Mouse (Mus musculus) stomach, embryonic 15.5 days (tissue): ENCODE results near the gene Emcn. TPM values are rescaled to one million over a fixed set of nuclear protein-coding genes. Genes with fewer than 3 reads are reported as not detected.

Experiments used
- ATAC-seq: fragments of 200-750 bp; cut with Nextera tagmentation; 2 replicates; pipeline ENCODE4 v1.8.0; 2017; ENCODE audit warnings: low read depth, moderate number of reproducible peaks, moderate TSS enrichment; ENCODE audit not compliant: insufficient read depth, low FRiP score
- H3K27ac ChIP-seq: fragments of 300-500 bp; sonication (generic); 2 replicates; pipeline ENCODE4 v1.5.1; 2015; ENCODE audit warnings: mild to moderate bottlenecking, inconsistent platforms
- H3K27me3 ChIP-seq: fragments of 300-500 bp; sonication (generic); replicated peaks from 2 replicates; pipeline ENCODE4 v1.6.1; 2015; ENCODE audit warnings: inconsistent platforms
- H3K36me3 ChIP-seq: fragments of 300-500 bp; sonication (generic); 2 replicates; pipeline ENCODE4 v1.6.1; 2015; ENCODE audit warnings: inconsistent platforms
- H3K4me1 ChIP-seq: fragments of 300-500 bp; sonication (generic); 2 replicates; pipeline ENCODE4 v1.6.1; 2015; ENCODE audit warnings: inconsistent platforms
- H3K4me2 ChIP-seq: fragments of 300-500 bp; sonication (generic); 2 replicates; pipeline ENCODE4 v1.6.1; 2015; ENCODE audit warnings: mild to moderate bottlenecking, inconsistent platforms
- H3K4me3 ChIP-seq: fragments of 300-500 bp; sonication (generic); replicated peaks from 2 replicates; pipeline ENCODE4 v1.5.1; 2015; ENCODE audit warnings: inconsistent platforms
- H3K9ac ChIP-seq: fragments of 300-500 bp; sonication (generic); 2 replicates; pipeline ENCODE4 v1.6.1; 2015; ENCODE audit warnings: inconsistent platforms
- H3K9me3 ChIP-seq: fragments of 300-500 bp; sonication (generic); 2 replicates; pipeline ENCODE4 v1.6.1; 2016; ENCODE audit warnings: inconsistent platforms
- WGBS: fragments of 180-500 bp; shearing (Covaris S2); methylation state at CpG from one replicate; pipeline ENCODE4 v1.1.7; 2015; 5-methylcytosine and 5-hydroxymethylcytosine counted together
- polyA plus RNA-seq: library from polyadenylated mRNA; unstranded; fragments of >200 nt; fragmentation: Nextera tagmentation; extraction: Ambion mirVana; gene quantifications from 2 replicates; pipeline ENCODE4 v1.2.1, GENCODE M21; 2015

The Emcn gene
- polyA plus RNA-seq, 1 experiment from 2014 or later, result 21.6 TPM

- Histone ChIP-seq H3K27ac (no peak overlapping the region), H3K27me3 (no peaks in the 10 kb centered on the region), H3K4me3 (no peak overlapping the region), H3K4me1 (no peaks in the 10 kb centered on the region), H3K9ac (no peak overlapping the region), H3K4me2 (no peak overlapping the region), H3K9me3 (no peaks in the 10 kb centered on the region), H3K36me3 (no peaks in the 10 kb centered on the region)
- WGBS, result 52% methylated on average over 4 of the region's 4 CpGs
- no peak for ATAC-seq
Measured at GRCm38 (mm10) chr3:137330950-137331349, 9.9 kb upstream of the Emcn start.

- H3K4me3 ChIP-seq, result no peak overlapping the region
- no peak overlapping the region for H3K4me2 ChIP-seq
- ATAC-seq, result no peak
- no peak overlapping the region for H3K9ac ChIP-seq
- H3K4me1 ChIP-seq, result no peaks in the 10 kb centered on the region
- no peaks in the 10 kb centered on the region for H3K36me3 ChIP-seq
- no peaks in the 10 kb centered on the region for H3K27me3 ChIP-seq
- WGBS, result 75% methylated on average over 4 of the region's 4 CpGs
- no peaks in the 10 kb centered on the region for H3K9me3 ChIP-seq
- no peak overlapping the region for H3K27ac ChIP-seq
Measured at GRCm38 (mm10) chr3:137332531-137332930, 8.3 kb upstream of the Emcn start.

- no peaks in the 10 kb centered on the region for H3K9me3 ChIP-seq
- ATAC-seq, result no peak
- no peak overlapping the region for H3K4me3 ChIP-seq
- H3K4me2 ChIP-seq, result no peak overlapping the region
- WGBS, result 89% methylated on average over 4 of the region's 4 CpGs
- no peaks in the 10 kb centered on the region for H3K4me1 ChIP-seq
- no peak overlapping the region for H3K27ac ChIP-seq
- no peaks in the 10 kb centered on the region for H3K27me3 ChIP-seq
- H3K9ac ChIP-seq, result no peak overlapping the region
- H3K36me3 ChIP-seq, result no peaks in the 10 kb centered on the region
Measured at GRCm38 (mm10) chr3:137335957-137336356, 4.9 kb upstream of the Emcn start.

GRCm38 (mm10) chr3:137343446-137343845 is 2.6 kb downstream of the Emcn start:
- Histone ChIP-seq H3K4me2 (no peak overlapping the region), H3K9ac (no peak overlapping the region), H3K9me3 (no peaks in the 10 kb centered on the region), H3K4me3 (no peak overlapping the region), H3K27me3 (no peaks in the 10 kb centered on the region), H3K27ac (no peak overlapping the region), H3K4me1 (no peaks in the 10 kb centered on the region), H3K36me3 (no peaks in the 10 kb centered on the region)
- no peak for ATAC-seq
- 74% methylated on average over 5 of the region's 5 CpGs for WGBS

- Histone ChIP-seq H3K4me1 (no peaks in the 10 kb centered on the region), H3K4me3 (no peak overlapping the region), H3K27me3 (no peaks in the 10 kb centered on the region), H3K4me2 (no peak overlapping the region), H3K27ac (no peak overlapping the region), H3K9me3 (no peaks in the 10 kb centered on the region), H3K36me3 (no peaks in the 10 kb centered on the region), H3K9ac (no peak overlapping the region)
- WGBS, result 76% methylated on average over 5 of the region's 5 CpGs
- ATAC-seq, result no peak
Measured at GRCm38 (mm10) chr3:137351882-137352281, 11.0 kb downstream of the Emcn start.

- H3K27ac ChIP-seq, result no peak overlapping the region
- no peaks in the 10 kb centered on the region for H3K9me3 ChIP-seq
- H3K9ac ChIP-seq, result no peak overlapping the region
- no peaks in the 10 kb centered on the region for H3K4me1 ChIP-seq
- no peak overlapping the region for H3K4me3 ChIP-seq
- ATAC-seq, result no peak
- WGBS, result 83% methylated on average over 4 of the region's 4 CpGs
- H3K36me3 ChIP-seq, result no peaks in the 10 kb centered on the region
- no peaks in the 10 kb centered on the region for H3K27me3 ChIP-seq
- no peak overlapping the region for H3K4me2 ChIP-seq
Measured at GRCm38 (mm10) chr3:137356697-137357096, 15.8 kb downstream of the Emcn start.

GRCm38 (mm10) chr3:137367123-137367825 is 26.4 kb downstream of the Emcn start:
- no peaks in the 10 kb centered on the region for H3K27me3 ChIP-seq
- no peak overlapping the region for H3K4me2 ChIP-seq
- no peaks in the 10 kb centered on the region for H3K9me3 ChIP-seq
- no peak overlapping the region for H3K9ac ChIP-seq
- no peak overlapping the region for H3K4me3 ChIP-seq
- 82% methylated on average over 6 of the region's 6 CpGs for WGBS
- H3K4me1 ChIP-seq, result no peaks in the 10 kb centered on the region
- no peak for ATAC-seq
- no peak overlapping the region for H3K27ac ChIP-seq
- H3K36me3 ChIP-seq, result no peaks in the 10 kb centered on the region

- no peak for ATAC-seq
- H3K4me1 ChIP-seq, result no peaks in the 10 kb centered on the region
- H3K9me3 ChIP-seq, result no peaks in the 10 kb centered on the region
- no peaks in the 10 kb centered on the region for H3K27me3 ChIP-seq
- H3K9ac ChIP-seq, result no peak overlapping the region
- H3K27ac ChIP-seq, result no peak overlapping the region
- no peaks in the 10 kb centered on the region for H3K36me3 ChIP-seq
- 65% methylated on average over 3 of the region's 3 CpGs for WGBS
- no peak overlapping the region for H3K4me2 ChIP-seq
- no peak overlapping the region for H3K4me3 ChIP-seq
Measured at GRCm38 (mm10) chr3:137367826-137368325, 27.0 kb downstream of the Emcn start.

GRCm38 (mm10) chr3:137372854-137373253 is 32.0 kb downstream of the Emcn start:
- H3K27ac ChIP-seq, result no peak overlapping the region
- no peaks in the 10 kb centered on the region for H3K9me3 ChIP-seq
- H3K36me3 ChIP-seq, result no peaks in the 10 kb centered on the region
- no peak overlapping the region for H3K4me2 ChIP-seq
- H3K27me3 ChIP-seq, result no peaks in the 10 kb centered on the region
- WGBS, result 79% methylated on average over 4 of the region's 4 CpGs
- H3K9ac ChIP-seq, result no peak overlapping the region
- ATAC-seq, result no peak
- H3K4me1 ChIP-seq, result no peaks in the 10 kb centered on the region
- H3K4me3 ChIP-seq, result no peak overlapping the region

- Histone ChIP-seq H3K9ac (no peak overlapping the region), H3K4me2 (no peak overlapping the region), H3K9me3 (no peaks in the 10 kb centered on the region; the same call in 1 of the 2 replicates), H3K4me3 (no peak overlapping the region), H3K4me1 (no peaks in the 10 kb centered on the region), H3K36me3 (no peaks in the 10 kb centered on the region), H3K27me3 (no peaks in the 10 kb centered on the region), H3K27ac (no peak overlapping the region)
- ATAC-seq, result no peak
- 84% methylated on average over 2 of the region's 2 CpGs for WGBS
Measured at GRCm38 (mm10) chr3:137382311-137382710, 41.4 kb downstream of the Emcn start.

- no peak overlapping the region for H3K9ac ChIP-seq
- ATAC-seq, result no peak
- no peak overlapping the region for H3K27ac ChIP-seq
- H3K27me3 ChIP-seq, result no peaks in the 10 kb centered on the region
- 79% methylated on average over 11 of the region's 11 CpGs for WGBS
- no peak overlapping the region for H3K4me3 ChIP-seq
- H3K36me3 ChIP-seq, result no peaks in the 10 kb centered on the region
- no peaks in the 10 kb centered on the region for H3K4me1 ChIP-seq
- no peak overlapping the region for H3K4me2 ChIP-seq
- H3K9me3 ChIP-seq, result no peaks in the 10 kb centered on the region
Measured at GRCm38 (mm10) chr3:137395588-137395987, 54.7 kb downstream of the Emcn start.

GRCm38 (mm10) chr3:137415451-137416086 is 74.7 kb downstream of the Emcn start:
- Histone ChIP-seq H3K27ac (no peak overlapping the region), H3K4me3 (no peak overlapping the region), H3K36me3 (no peaks in the 10 kb centered on the region), H3K4me1 (no peaks in the 10 kb centered on the region), H3K9ac (no peak overlapping the region), H3K4me2 (no peak overlapping the region), H3K27me3 (no peaks in the 10 kb centered on the region), H3K9me3 (no peaks in the 10 kb centered on the region)
- ATAC-seq, result no peak
- WGBS, result 67% methylated on average over 5 of the region's 5 CpGs
